Mouse (Mus musculus) limb, embryonic 10.5 days (tissue): ENCODE measurements at regions not wholly inside any gene's neighbourhood (a gene's known extent, or its start where the extent isn't known, plus 50 kb on each side); places are given as distances from the start of the nearest gene placed in this dataset.
A peak's percentile ranks its signal among the peaks of the same experiment; 100 is the strongest.

ENCODE experiments used
- DNase-seq: peaks from one replicate; pipeline ENCODE4 v3.0.0-alpha.2; 2017; ENCODE audit warnings: low spot score
- H3K27ac ChIP-seq: fragments of 300-500 bp; sonication (generic); 2 replicates; pipeline ENCODE4 v1.5.1; 2016; ENCODE audit warnings: mild to moderate bottlenecking
- H3K27me3 ChIP-seq: fragments of 300-500 bp; sonication (generic); 2 replicates; pipeline ENCODE4 v1.6.1; 2016; ENCODE audit warnings: low read depth, mild to moderate bottlenecking; ENCODE audit not compliant: poor library complexity, severe bottlenecking
- H3K36me3 ChIP-seq: fragments of 300-500 bp; sonication (generic); 2 replicates; pipeline ENCODE4 v1.6.1; 2016; ENCODE audit warnings: mild to moderate bottlenecking, moderate library complexity
- H3K4me1 ChIP-seq: fragments of 300-500 bp; sonication (generic); 2 replicates; pipeline ENCODE4 v1.6.1; 2016
- H3K4me3 ChIP-seq: fragments of 300-500 bp; sonication (generic); 2 replicates; pipeline ENCODE4 v1.5.1; 2016; ENCODE audit warnings: mild to moderate bottlenecking, moderate library complexity
- H3K9me3 ChIP-seq: fragments of 300-500 bp; sonication (generic); replicated peaks from 2 replicates; pipeline ENCODE4 v1.6.1; 2016; ENCODE audit warnings: mild to moderate bottlenecking
- whole genome bisulfite sequencing: fragments of 180-500 bp; shearing (Covaris S2); methylation state at CpG from one replicate; pipeline ENCODE4 v1.1.7; 2016; 5-methylcytosine and 5-hydroxymethylcytosine counted together

GRCm38 (mm10) chr2:147899236-147899635 lies 147.5 kb downstream of the Foxa2 start:
- H3K27ac ChIP-seq, result no peak overlapping the region
- 85% methylated on average over 1 of the region's 1 CpGs for WGBS
- no peaks in the 10 kb centered on the region for H3K27me3 ChIP-seq

GRCm38 (mm10) chr2:147895691-147896090 lies 151.1 kb downstream of the Foxa2 start:
- H3K4me3 ChIP-seq, result no peak overlapping the region
- no peaks in the 10 kb centered on the region for H3K36me3 ChIP-seq
- no peaks in the 10 kb centered on the region for H3K9me3 ChIP-seq
- H3K27me3 ChIP-seq, result no peaks in the 10 kb centered on the region
- peak; percentile 69 for DNase-seq
- H3K4me1 ChIP-seq, result no peaks in the 10 kb centered on the region
- no peak overlapping the region for H3K27ac ChIP-seq
- 0% methylated on average over 1 of the region's 1 CpGs for WGBS

More at GRCm38 (mm10) chr2:147899236-147899635, 147.5 kb downstream of the Foxa2 start:
- Histone ChIP-seq H3K9me3 (no peaks in the 10 kb centered on the region), H3K36me3 (no peaks in the 10 kb centered on the region), H3K4me3 (no peak overlapping the region), H3K4me1 (no peaks in the 10 kb centered on the region)
- no peak for DNase-seq

- H3K27me3 ChIP-seq, result no peaks in the 10 kb centered on the region
- H3K36me3 ChIP-seq, result no peaks in the 10 kb centered on the region
- no peak for DNase-seq
- H3K27ac ChIP-seq, result no peak overlapping the region
- H3K4me3 ChIP-seq, result no peak overlapping the region
- no peaks in the 10 kb centered on the region for H3K9me3 ChIP-seq
- WGBS, result 77% methylated on average over 1 of the region's 1 CpGs
- no peaks in the 10 kb centered on the region for H3K4me1 ChIP-seq
Observed at GRCm38 (mm10) chr2:147894213-147894612, 152.6 kb downstream of the Foxa2 start.

GRCm38 (mm10) chr2:147886191-147886590 lies 160.6 kb downstream of the Foxa2 start:
- Histone ChIP-seq H3K9me3 (no peaks in the 10 kb centered on the region), H3K27me3 (0 out of 2 replicates have a peak, but pooled peaks cover 9% of the 10 kb centered on the region), H3K27ac (no peak overlapping the region), H3K4me3 (no peak overlapping the region), H3K4me1 (peaks cover 11% of the 10 kb centered on the region), H3K36me3 (no peaks in the 10 kb centered on the region)
- whole genome bisulfite sequencing, result 46% methylated on average over 6 of the region's 6 CpGs
- DNase-seq, result no peak

- Histone ChIP-seq H3K4me1 (peaks cover 20% of the 10 kb centered on the region), H3K27ac (no peak overlapping the region), H3K4me3 (no peak overlapping the region), H3K27me3 (peaks cover 29% of the 10 kb centered on the region), H3K9me3 (no peaks in the 10 kb centered on the region), H3K36me3 (no peaks in the 10 kb centered on the region)
- WGBS, result 26% methylated on average over 13 of the region's 13 CpGs
- DNase-seq, result no peak
Observed at GRCm38 (mm10) chr2:147877907-147878306, 168.9 kb downstream of the Foxa2 start.

- no peaks in the 10 kb centered on the region for H3K36me3 ChIP-seq
- peaks cover 20% of the 10 kb centered on the region for H3K4me1 ChIP-seq
- H3K4me3 ChIP-seq, result peak overlapping the region; percentile 36; the same call in 1 of the 2 replicates
- H3K27ac ChIP-seq, result no peak overlapping the region
- DNase-seq, result no peak
- H3K9me3 ChIP-seq, result no peaks in the 10 kb centered on the region
- WGBS, result 29% methylated on average over 4 of the region's 4 CpGs
- peaks cover 29% of the 10 kb centered on the region for H3K27me3 ChIP-seq
Observed at GRCm38 (mm10) chr2:147877543-147877904, 169.2 kb downstream of the Foxa2 start.

- H3K4me3 ChIP-seq, result peak overlapping the region; percentile 36
- H3K4me1 ChIP-seq, result peaks cover 20% of the 10 kb centered on the region
- no peaks in the 10 kb centered on the region for H3K36me3 ChIP-seq
- H3K9me3 ChIP-seq, result no peaks in the 10 kb centered on the region
- 22% methylated on average over 19 of the region's 19 CpGs for WGBS
- H3K27ac ChIP-seq, result no peak overlapping the region
- peaks cover 29% of the 10 kb centered on the region for H3K27me3 ChIP-seq
- DNase-seq, result peak; percentile 32
Observed at GRCm38 (mm10) chr2:147876708-147877542, 169.8 kb downstream of the Foxa2 start.

GRCm38 (mm10) chr2:147872972-147873371 lies 173.8 kb downstream of the Foxa2 start:
- no peak for DNase-seq
- Histone ChIP-seq H3K36me3 (no peaks in the 10 kb centered on the region), H3K4me1 (peaks cover 19% of the 10 kb centered on the region), H3K27me3 (peaks cover 16% of the 10 kb centered on the region), H3K9me3 (no peaks in the 10 kb centered on the region), H3K4me3 (no peak overlapping the region), H3K27ac (no peak overlapping the region)
- WGBS, result 93% methylated on average over 3 of the region's 3 CpGs

GRCm38 (mm10) chr2:147851186-147851802 lies 195.5 kb downstream of the Foxa2 start:
- no peak for DNase-seq
- Histone ChIP-seq H3K36me3 (no peaks in the 10 kb centered on the region), H3K4me3 (no peak overlapping the region), H3K27me3 (no peaks in the 10 kb centered on the region), H3K27ac (no peak overlapping the region), H3K9me3 (no peaks in the 10 kb centered on the region), H3K4me1 (no peaks in the 10 kb centered on the region)
- WGBS, result 89% methylated on average over 6 of the region's 6 CpGs

- H3K27ac ChIP-seq, result no peak overlapping the region
- no peaks in the 10 kb centered on the region for H3K36me3 ChIP-seq
- H3K9me3 ChIP-seq, result no peaks in the 10 kb centered on the region
- no peaks in the 10 kb centered on the region for H3K4me1 ChIP-seq
- 37% methylated on average over 10 of the region's 10 CpGs for WGBS
- no peak overlapping the region for H3K4me3 ChIP-seq
- no peaks in the 10 kb centered on the region for H3K27me3 ChIP-seq
- peak; percentile 46 for DNase-seq
Observed at GRCm38 (mm10) chr2:147846968-147847749, 199.6 kb downstream of the Foxa2 start.

- H3K27ac ChIP-seq, result no peak overlapping the region
- H3K9me3 ChIP-seq, result no peaks in the 10 kb centered on the region
- H3K4me1 ChIP-seq, result no peaks in the 10 kb centered on the region
- DNase-seq, result no peak
- no peaks in the 10 kb centered on the region for H3K36me3 ChIP-seq
- WGBS, result 68% methylated on average over 1 of the region's 1 CpGs
- H3K4me3 ChIP-seq, result no peak overlapping the region
- H3K27me3 ChIP-seq, result no peaks in the 10 kb centered on the region
Observed at GRCm38 (mm10) chr2:147845256-147845655, 201.5 kb downstream of the Foxa2 start.

- WGBS, result 89% methylated on average over 5 of the region's 5 CpGs
- H3K4me3 ChIP-seq, result no peak overlapping the region
Observed at GRCm38 (mm10) chr2:147840936-147841335, 205.8 kb downstream of the Foxa2 start.

GRCm38 (mm10) chr2:147838613-147839012 lies 208.2 kb downstream of the Foxa2 start:
- 86% methylated on average over 4 of the region's 4 CpGs for WGBS

More at GRCm38 (mm10) chr2:147840936-147841335, 205.8 kb downstream of the Foxa2 start:
- Histone ChIP-seq H3K36me3 (no peaks in the 10 kb centered on the region), H3K4me1 (no peaks in the 10 kb centered on the region), H3K27ac (no peak overlapping the region), H3K9me3 (no peaks in the 10 kb centered on the region), H3K27me3 (no peaks in the 10 kb centered on the region)
- DNase-seq, result no peak

More at GRCm38 (mm10) chr2:147838613-147839012, 208.2 kb downstream of the Foxa2 start:
- no peak overlapping the region for H3K27ac ChIP-seq
- H3K27me3 ChIP-seq, result no peaks in the 10 kb centered on the region
- DNase-seq, result no peak
- H3K9me3 ChIP-seq, result no peaks in the 10 kb centered on the region
- no peaks in the 10 kb centered on the region for H3K4me1 ChIP-seq
- no peaks in the 10 kb centered on the region for H3K36me3 ChIP-seq
- H3K4me3 ChIP-seq, result no peak overlapping the region
